Mouse (Mus musculus) heart, postnatal 10 days (tissue): ENCODE results near the gene Chuk. TPM values are rescaled to one million over a fixed set of nuclear protein-coding genes. Genes with fewer than 3 reads are reported as not detected.

ENCODE experiments used
- DNase-seq, 2 experiments: peaks; one replicate each; pipeline ENCODE4 v3.0.0; 2021
- intact Hi-C: fragments of 180-260 bp; cut with DNase I; formaldehyde crosslinking; loops from one replicate; pipeline ENCODE4 v1.15.1; 2025
- total RNA-seq, 2 experiments: library from RNA; stranded (reverse); gene quantifications; 2 replicates each; pipeline ENCODE4 v1.2.3; 2021

Gene Chuk
- total RNA-seq, 2 experiments from 2014 or later: 29.8 to 30.5 TPM

DNA sequence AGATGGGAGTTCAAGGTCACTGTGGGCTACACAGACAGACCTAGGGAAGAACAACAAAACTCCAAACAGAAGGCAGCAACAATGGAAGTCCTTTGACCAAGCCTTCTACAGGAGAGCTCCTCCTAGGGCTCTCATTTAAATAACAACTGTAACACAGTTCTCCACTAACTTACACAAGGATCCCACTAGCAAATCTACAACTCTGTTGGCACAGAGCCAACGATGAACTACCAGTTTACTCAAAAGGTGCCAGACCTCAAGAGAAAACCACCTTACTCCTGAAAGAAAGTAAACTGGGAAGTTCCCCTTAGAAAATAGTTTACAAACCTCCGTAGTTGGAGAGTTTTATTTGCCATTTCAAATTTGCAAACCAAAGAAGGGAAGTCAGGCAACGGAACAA, 58.0 kb downstream of the Chuk start:
- DNase-seq: no peak
- intact Hi-C loops: no loop called here

DNA sequence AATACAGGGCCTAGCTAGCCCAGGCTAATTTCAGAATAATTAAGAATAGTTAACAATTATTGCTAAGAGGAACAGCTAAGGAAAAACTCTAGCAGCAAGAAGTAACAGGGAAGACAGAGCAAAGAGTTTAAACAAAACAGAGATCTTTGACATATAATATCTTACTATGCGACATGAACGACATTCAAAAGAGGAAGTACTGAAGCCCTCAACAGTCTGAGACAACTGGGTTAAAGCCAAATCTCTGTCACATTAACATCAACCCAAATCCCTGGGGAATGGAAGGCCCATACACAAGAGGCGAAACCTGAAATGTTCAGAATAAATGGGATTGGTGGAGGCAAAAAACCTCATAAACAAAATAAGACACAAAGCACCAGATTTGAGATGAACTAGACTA, 61.4 kb downstream of the Chuk start:
- no peak for DNase-seq
- intact Hi-C loops: no loop called here

DNA sequence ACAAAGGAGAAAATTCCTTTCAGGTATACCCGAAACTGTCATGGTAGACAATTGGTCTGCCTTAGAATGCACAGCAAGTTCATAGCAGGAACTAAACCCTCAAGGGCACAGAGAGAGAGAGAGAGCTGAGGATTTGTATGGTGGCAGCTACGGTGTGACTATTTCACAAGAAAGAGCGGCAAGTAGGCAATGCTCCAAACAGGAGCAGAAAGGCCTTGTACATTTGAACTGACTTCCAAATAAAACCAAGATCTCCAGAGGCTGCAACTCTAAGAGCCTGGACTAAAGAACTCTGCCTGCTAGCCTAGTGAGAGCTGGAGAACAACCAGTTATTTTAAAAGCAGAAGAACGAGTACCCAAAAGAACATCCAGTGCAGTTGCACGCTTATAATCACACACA, 65.2 kb downstream of the Chuk start:
- intact Hi-C loops: no loop called here
- DNase-seq: no peak

DNA sequence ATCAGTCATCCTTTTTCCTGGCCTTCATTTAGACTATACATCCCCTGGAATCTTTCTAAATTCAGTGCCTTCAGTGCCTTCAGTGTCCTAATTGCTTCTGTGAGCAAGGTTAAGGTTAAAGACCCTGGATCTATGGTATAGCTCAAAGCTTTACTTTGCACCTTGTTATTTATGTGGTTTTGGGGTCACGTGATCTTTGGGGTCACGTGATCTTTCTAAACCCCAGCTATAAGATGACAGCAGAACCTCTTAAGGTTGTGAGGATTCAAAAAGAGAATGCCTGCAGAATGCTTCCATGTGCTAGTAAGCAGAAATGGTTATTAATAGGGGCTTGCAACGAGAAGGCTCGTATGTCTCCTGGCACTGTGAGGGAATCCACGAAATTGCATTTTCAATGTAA, 73.9 kb downstream of the Chuk start:
- intact Hi-C loops: no loop called here
- DNase-seq: no peak

DNA sequence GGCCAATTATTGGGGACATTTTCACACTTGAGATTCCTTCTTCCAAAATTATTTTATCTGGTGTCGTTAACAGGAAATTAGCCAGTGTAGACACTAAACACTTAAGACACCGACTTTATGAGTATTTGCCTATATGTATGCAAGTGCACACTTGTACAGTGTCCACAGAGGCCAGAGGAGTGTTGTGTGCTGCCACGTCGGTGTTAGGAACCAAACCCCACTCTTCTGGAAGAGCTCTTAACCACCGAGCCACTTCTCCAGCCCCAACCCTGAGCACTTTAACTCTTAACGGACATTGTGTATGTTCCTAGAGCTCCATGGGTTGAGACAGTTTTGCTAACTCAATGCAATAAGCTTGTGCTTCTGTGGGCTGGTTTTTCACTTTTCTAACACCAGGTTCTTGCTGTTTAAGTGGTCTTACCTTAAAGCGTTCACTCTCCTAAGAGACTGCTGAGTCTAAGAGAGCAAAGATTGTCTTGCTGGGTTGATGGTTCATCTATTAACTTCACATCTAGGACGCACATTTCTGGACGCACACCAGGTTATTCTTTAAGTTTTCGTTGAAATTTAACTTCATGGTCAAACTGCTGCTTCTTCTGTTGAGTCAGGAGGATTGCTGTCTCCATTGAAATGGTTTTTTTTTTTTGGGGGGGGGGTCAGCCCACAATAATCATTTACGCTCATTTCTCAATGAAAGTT, 75.1 kb downstream of the Chuk start:
- intact Hi-C loops: no loop called here
- DNase-seq: no peak

DNA sequence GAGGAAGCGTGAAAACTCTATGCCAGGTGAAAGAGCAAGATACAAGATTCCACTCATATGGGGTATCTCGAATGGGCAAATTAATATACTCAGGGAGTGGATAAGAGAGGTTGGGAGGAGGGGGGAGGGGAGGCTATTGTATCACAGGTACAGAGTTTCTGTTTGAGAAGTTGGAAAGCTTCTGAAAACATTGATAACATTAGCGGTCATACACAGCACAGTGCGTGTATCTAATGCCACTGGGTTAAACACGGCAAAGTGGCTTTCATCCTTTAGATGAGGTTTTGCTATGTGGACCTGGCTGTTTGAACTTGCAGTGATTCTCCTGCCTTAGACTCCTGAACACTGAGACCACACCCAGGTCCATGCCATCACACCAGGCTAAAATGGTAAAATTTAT, 77.3 kb downstream of the Chuk start:
- intact Hi-C loops: no loop called here

DNA sequence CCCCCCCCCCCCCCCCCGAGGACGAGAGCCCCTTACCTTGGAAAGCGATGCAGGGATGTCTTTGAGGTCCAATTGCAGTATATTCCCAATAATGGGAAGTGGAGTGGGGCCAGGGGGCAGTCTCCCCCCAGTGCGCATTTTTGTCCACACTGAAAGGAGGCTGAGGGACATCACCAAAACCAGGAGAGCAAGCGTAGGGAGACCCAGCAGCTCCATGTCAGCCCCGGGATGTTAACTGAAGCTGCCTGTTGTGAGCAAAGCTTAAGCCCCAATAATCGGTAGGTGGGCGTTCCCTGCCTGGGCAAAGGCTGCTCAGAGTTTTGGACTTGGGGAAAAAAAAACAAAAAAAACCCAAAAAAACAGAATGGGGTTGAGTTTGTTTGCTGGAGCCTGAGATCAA, 78.3 kb downstream of the Chuk start, which contains the start of gene Cyp2c23:
Gene Cyp2c23, minus strand, starts transcription at position 237 of the 400 bp plus-strand sequence.
- no peak for DNase-seq
- intact Hi-C loops: no loop called here

More for the DNA sequence above, 77.3 kb downstream of the Chuk start:
- no peak for DNase-seq

DNA sequence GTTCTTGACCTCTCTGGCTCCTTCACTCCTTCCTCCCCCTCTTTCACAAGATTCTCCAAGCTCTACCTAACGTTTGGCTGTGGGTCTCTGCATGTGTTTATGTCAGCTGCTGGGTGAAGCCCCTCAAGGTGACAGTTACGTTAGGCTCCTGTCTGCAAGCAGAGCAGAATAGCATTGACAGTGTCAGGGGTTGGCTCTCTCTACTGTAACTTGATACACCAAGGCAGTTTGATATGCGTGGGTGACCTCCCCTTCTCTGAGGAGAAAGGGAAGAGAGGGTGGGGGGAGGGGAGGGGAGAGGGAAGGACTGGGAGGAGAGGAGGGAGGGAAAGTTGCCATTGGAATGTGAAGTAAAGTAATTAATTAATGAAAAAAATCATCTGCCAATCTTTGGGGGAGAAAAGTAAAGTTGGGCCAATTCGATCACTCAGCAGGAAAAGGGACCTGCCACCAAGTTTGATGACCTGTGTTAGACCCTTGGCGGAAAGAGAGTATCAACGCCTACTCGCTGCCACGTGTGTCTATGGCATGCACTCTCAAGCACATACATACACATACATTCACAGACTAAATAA, 80.2 kb downstream of the Chuk start:
- DNase-seq: no peak
- intact Hi-C loops: no loop called here

DNA sequence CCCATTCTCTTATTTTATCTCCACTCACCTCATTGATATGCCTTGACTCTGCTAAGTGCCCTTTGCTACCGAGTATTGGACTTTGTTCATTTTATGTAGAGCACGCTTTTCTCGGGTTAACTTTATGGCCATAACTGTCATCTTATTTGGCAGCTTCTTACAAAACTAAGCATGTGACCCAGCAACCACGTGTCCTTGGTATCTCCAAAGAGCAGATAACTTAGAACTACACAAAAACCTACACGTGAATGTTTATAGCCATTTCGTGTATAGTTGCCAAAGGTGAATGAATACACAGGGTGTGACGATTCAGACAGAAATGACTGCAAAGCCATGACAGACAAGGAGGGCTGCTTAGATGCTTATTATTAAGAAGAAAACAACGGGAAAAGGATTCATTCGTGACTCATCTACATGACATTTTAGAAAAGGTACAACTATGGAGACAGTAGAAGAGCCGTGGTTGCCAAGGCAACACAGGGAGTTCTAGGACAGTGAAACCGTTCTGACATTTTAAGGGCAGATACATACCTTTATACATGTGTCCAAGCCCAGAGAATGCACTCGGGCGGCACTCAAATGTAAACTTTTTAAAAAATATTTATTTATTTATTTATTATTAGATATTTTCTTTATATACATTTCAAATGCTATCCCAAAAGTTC, 82.2 kb downstream of the Chuk start:
- DNase-seq: no peak
- intact Hi-C loops: no loop called here

Other genes with a start within 250 kb of the Chuk start
- gene Dnmbp, start 167.3 kb downstream of the Chuk start, total RNA-seq: 10 to 100 TPM; 11.2 to 13.2 TPM
- not detected for gene Cpn1, start 120.9 kb downstream of the Chuk start, total RNA-seq
- gene Cyp2c23, start 78.3 kb downstream of the Chuk start, total RNA-seq: under 1 TPM in 1 of 2 experiments, not detected in 1; 0.27 TPM
- 1 to 10 TPM; 5.7 to 9.1 TPM for gene Erlin1, start 37.7 kb downstream of the Chuk start, total RNA-seq
- 10 to 100 TPM; 11.4 to 12.9 TPM for gene Cwf19l1, start 28.4 kb upstream of the Chuk start, total RNA-seq
- gene Bloc1s2, start 39.0 kb upstream of the Chuk start, total RNA-seq: 10 to 100 TPM; 15.9 to 18.7 TPM
- gene Pkd2l1, start 85.0 kb upstream of the Chuk start, total RNA-seq: not detected
- gene Scd3, start 95.8 kb upstream of the Chuk start, total RNA-seq: under 1 TPM; 0.14 to 0.25 TPM
- gene Scd2, start 186.2 kb upstream of the Chuk start, total RNA-seq: 10 to 100 TPM; 30.3 to 34.6 TPM
- gene Scd4, start 225.6 kb upstream of the Chuk start, total RNA-seq: 10 to 100 TPM; 44.0 to 67.2 TPM